Mouse (Mus musculus): Measurements from ENCODE around the gene Atat1. TPM values are rescaled to one million over a fixed set of nuclear protein-coding genes. Genes with fewer than 3 reads are reported as not detected.

Atat1 gene
- polyA plus RNA-seq, 1 experiment = 20.0 TPM

GRCm38 (mm10) chr17:35859835-35860234 lies 50.0 kb downstream of the Atat1 start:
- WGBS = 76% methylated on average over 2 of the region's 2 CpGs
- no peak for DNase-seq (ENCODE audit: low read depth, low spot score)

GRCm38 (mm10) chr17:35859371-35859770 lies 50.5 kb downstream of the Atat1 start:
- no peak for DNase-seq (ENCODE audit: low read depth, low spot score)
- WGBS = 98% methylated on average over 1 of the region's 1 CpGs

- DNase-seq (ENCODE audit: low read depth, low spot score) = no peak
These were observed 58.9 kb downstream of the Atat1 start for GRCm38 (mm10) chr17:35850974-35851373.

GRCm38 (mm10) chr17:35848112-35848511 lies 61.8 kb downstream of the Atat1 start:
- DNase-seq (ENCODE audit: low read depth, low spot score) = no peak
- WGBS = 31% methylated on average over 1 of the region's 1 CpGs

More at GRCm38 (mm10) chr17:35850974-35851373, 58.9 kb downstream of the Atat1 start:
- 97% methylated on average over 3 of the region's 3 CpGs for WGBS

Other genes with a start within 250 kb of the Atat1 start
- gene Vars2, start 242.5 kb downstream of the Atat1 start, polyA plus RNA-seq (2012; rRNA removed) = 20.3 and 25.1 TPM in 2 replicates
- 30.3 and 31.1 TPM in 2 replicates for gene Gtf2h4, start 236.3 kb downstream of the Atat1 start, polyA plus RNA-seq (2012; rRNA removed)
- gene Ddr1, start 205.5 kb downstream of the Atat1 start, polyA plus RNA-seq (2012; rRNA removed) = 39.0 and 48.9 TPM in 2 replicates
- 11.4 and 11.6 TPM in 2 replicates for gene Ier3, start 88.4 kb downstream of the Atat1 start, polyA plus RNA-seq (2012; rRNA removed)
- gene Flot1, start 86.8 kb downstream of the Atat1 start, polyA plus RNA-seq (2012; rRNA removed) = 43.1 and 54.2 TPM in 2 replicates
- 271 and 306 TPM in 2 replicates for gene Tubb5, start 71.8 kb downstream of the Atat1 start, polyA plus RNA-seq (2012; rRNA removed)
- 4.8 and 7.8 TPM in 2 replicates for gene Mdc1, start 68.6 kb downstream of the Atat1 start, polyA plus RNA-seq (2012; rRNA removed)
- 24.8 and 27.0 TPM in 2 replicates for gene Nrm, start 48.8 kb downstream of the Atat1 start, polyA plus RNA-seq (2012; rRNA removed)
- 26.7 and 27.5 TPM in 2 replicates for gene Ppp1r18, start 44.5 kb downstream of the Atat1 start, polyA plus RNA-seq (2012; rRNA removed)
- 67.2 and 82.6 TPM in 2 replicates for gene Dhx16, start 30.3 kb downstream of the Atat1 start, polyA plus RNA-seq (2012; rRNA removed)
- gene 2310061I04Rik, start 12.6 kb downstream of the Atat1 start, polyA plus RNA-seq (2012; rRNA removed) = 76.6 and 84.9 TPM in 2 replicates
- gene Mrps18b, start 6.3 kb upstream of the Atat1 start, polyA plus RNA-seq (2012; rRNA removed) = 111 and 131 TPM in 2 replicates
- gene Ppp1r10, start 6.4 kb upstream of the Atat1 start, polyA plus RNA-seq (2012; rRNA removed) = 28.7 and 36.9 TPM in 2 replicates
- 82.6 and 83.9 TPM in 2 replicates for gene Abcf1, start 59.7 kb upstream of the Atat1 start, polyA plus RNA-seq (2012; rRNA removed)
- 23.6 and 24.7 TPM in 2 replicates for gene Gnl1, start 69.8 kb upstream of the Atat1 start, polyA plus RNA-seq (2012; rRNA removed)
- gene Prr3, start 70.2 kb upstream of the Atat1 start, polyA plus RNA-seq (2012; rRNA removed) = 13.8 and 14.5 TPM in 2 replicates
- 1.6 and 2.8 TPM in 2 replicates for gene H2-T24, start 110.5 kb upstream of the Atat1 start, polyA plus RNA-seq (2012; rRNA removed)
- 386 and 571 TPM in 2 replicates for gene H2-T23, start 122.8 kb upstream of the Atat1 start, polyA plus RNA-seq (2012; rRNA removed)
- 59.7 and 67.2 TPM in 2 replicates for gene H2-T22, start 132.7 kb upstream of the Atat1 start, polyA plus RNA-seq (2012; rRNA removed)
- gene Gm6034, start 132.9 kb upstream of the Atat1 start, polyA plus RNA-seq (2012; rRNA removed) = 0.07 TPM in 1 of 2 replicates, not detected in the other
- gene Gm11127, start 148.3 kb upstream of the Atat1 start, polyA plus RNA-seq (2012; rRNA removed) = 53.0 and 148 TPM in 2 replicates
- gene Gm19684, start 211.6 kb upstream of the Atat1 start, polyA plus RNA-seq (2012; rRNA removed) = 0.15 and 0.33 TPM in 2 replicates
- 7.1 and 18.3 TPM in 2 replicates for gene Gm7030, start 219.3 kb upstream of the Atat1 start, polyA plus RNA-seq (2012; rRNA removed)